Mouse (Mus musculus) hindbrain, embryonic 13.5 days (tissue): ENCODE results near the gene Ubb. TPM values are rescaled to one million over a fixed set of nuclear protein-coding genes. Genes with fewer than 3 reads are reported as not detected.

Experiments
- ATAC-seq: fragments of 200-750 bp; cut with Nextera tagmentation; 2 replicates; pipeline ENCODE4 v1.8.0; 2017; ENCODE audit warnings: moderate TSS enrichment; ENCODE audit not compliant: low FRiP score
- H3K27ac ChIP-seq: fragments of 300-500 bp; sonication (generic); 2 replicates; pipeline ENCODE4 v1.5.1; 2015; ENCODE audit warnings: inconsistent platforms, mild to moderate bottlenecking, moderate library complexity
- H3K27me3 ChIP-seq: fragments of 300-500 bp; sonication (generic); 2 replicates; pipeline ENCODE4 v1.6.1; 2015; ENCODE audit warnings: mild to moderate bottlenecking, inconsistent platforms
- H3K36me3 ChIP-seq: fragments of 300-500 bp; sonication (generic); 2 replicates; pipeline ENCODE4 v1.6.1; 2015; ENCODE audit warnings: mild to moderate bottlenecking, inconsistent platforms
- H3K4me1 ChIP-seq: fragments of 300-500 bp; sonication (generic); replicated peaks from 2 replicates; pipeline ENCODE4 v1.6.1; 2015; ENCODE audit warnings: inconsistent platforms
- H3K4me2 ChIP-seq: fragments of 300-500 bp; sonication (generic); 2 replicates; pipeline ENCODE4 v1.6.1; 2015; ENCODE audit warnings: inconsistent platforms, mild to moderate bottlenecking, moderate library complexity
- H3K4me3 ChIP-seq: fragments of 300-500 bp; sonication (generic); 2 replicates; pipeline ENCODE4 v1.5.1; 2015; ENCODE audit warnings: mild to moderate bottlenecking, inconsistent platforms
- H3K9ac ChIP-seq: fragments of 300-500 bp; sonication (generic); 2 replicates; pipeline ENCODE4 v1.6.1; 2015; ENCODE audit warnings: mild to moderate bottlenecking, inconsistent platforms
- H3K9me3 ChIP-seq: fragments of 300-500 bp; sonication (generic); 2 replicates; pipeline ENCODE4 v1.6.1; 2016; ENCODE audit warnings: inconsistent platforms
- WGBS: fragments of 180-500 bp; shearing (Covaris S2); methylation state at CpG from one replicate; pipeline ENCODE4 v1.1.7; 2015; 5-methylcytosine and 5-hydroxymethylcytosine counted together
- polyA plus RNA-seq: library from polyadenylated mRNA; unstranded; fragments of >200 nt; fragmentation: Nextera tagmentation; extraction: Ambion mirVana; gene quantifications from 2 replicates; pipeline ENCODE4 v1.2.1, GENCODE M21; 2015

Ubb gene
- polyA plus RNA-seq, 1 experiment from 2014 or later = 4,618 TPM

GRCm38 (mm10) chr11:62553633-62554032 is 2.7 kb downstream of the Ubb start:
- Histone ChIP-seq H3K27me3 (no peaks in the 10 kb centered on the region), H3K27ac (no peak overlapping the region), H3K36me3 (peaks cover 16% of the 10 kb centered on the region), H3K4me1 (peaks cover 43% of the 10 kb centered on the region), H3K4me2 (peak overlapping the region; percentile 99), H3K9me3 (no peaks in the 10 kb centered on the region), H3K4me3 (peak overlapping the region; percentile 58), H3K9ac (peak overlapping the region; percentile 72)
- WGBS = 82% methylated on average over 5 of the region's 5 CpGs
- ATAC-seq = no peak

- H3K27me3 ChIP-seq = no peaks in the 10 kb centered on the region
- ATAC-seq = no peak
- no peaks in the 10 kb centered on the region for H3K9me3 ChIP-seq
- H3K4me3 ChIP-seq = peak overlapping the region; percentile 58
- peaks cover 37% of the 10 kb centered on the region for H3K4me1 ChIP-seq
- H3K27ac ChIP-seq = no peak overlapping the region
- peak overlapping the region; percentile 99 for H3K4me2 ChIP-seq
- H3K9ac ChIP-seq = peak overlapping the region; percentile 72
- WGBS = 75% methylated on average over 5 of the region's 5 CpGs
- H3K36me3 ChIP-seq = peaks cover 16% of the 10 kb centered on the region
These were observed 3.3 kb downstream of the Ubb start for GRCm38 (mm10) chr11:62554163-62554855.

GRCm38 (mm10) chr11:62554934-62555517 is 4.1 kb downstream of the Ubb start:
- no peak overlapping the region for H3K27ac ChIP-seq
- peaks cover 31% of the 10 kb centered on the region for H3K4me1 ChIP-seq
- no peak overlapping the region for H3K9ac ChIP-seq
- no peaks in the 10 kb centered on the region for H3K27me3 ChIP-seq
- ATAC-seq = no peak
- peak overlapping the region; percentile 58 for H3K4me3 ChIP-seq
- peaks cover 16% of the 10 kb centered on the region for H3K36me3 ChIP-seq
- H3K4me2 ChIP-seq = peak overlapping the region; percentile 99
- H3K9me3 ChIP-seq = no peaks in the 10 kb centered on the region

GRCm38 (mm10) chr11:62555896-62556412 is 5.0 kb downstream of the Ubb start:
- no peak overlapping the region for H3K27ac ChIP-seq
- H3K4me1 ChIP-seq = peaks cover 34% of the 10 kb centered on the region
- H3K9ac ChIP-seq = no peak overlapping the region
- H3K27me3 ChIP-seq = no peaks in the 10 kb centered on the region
- 0 out of 2 replicates have a peak overlapping the region, but pooled peaks have one; percentile 58 for H3K4me3 ChIP-seq
- H3K36me3 ChIP-seq = peaks cover 16% of the 10 kb centered on the region
- no peaks in the 10 kb centered on the region for H3K9me3 ChIP-seq
- no peak for ATAC-seq
- H3K4me2 ChIP-seq = peak overlapping the region; percentile 99

GRCm38 (mm10) chr11:62557205-62557604 is 6.2 kb downstream of the Ubb start:
- Histone ChIP-seq H3K27ac (no peak overlapping the region), H3K9ac (no peak overlapping the region), H3K4me1 (peaks cover 34% of the 10 kb centered on the region), H3K9me3 (no peaks in the 10 kb centered on the region), H3K36me3 (peaks cover 16% of the 10 kb centered on the region), H3K27me3 (no peaks in the 10 kb centered on the region), H3K4me3 (no peak overlapping the region), H3K4me2 (no peak overlapping the region)
- no peak for ATAC-seq
- WGBS = 69% methylated on average over 5 of the region's 5 CpGs

- Histone ChIP-seq H3K4me2 (no peak overlapping the region), H3K27ac (no peak overlapping the region), H3K36me3 (peaks cover 14% of the 10 kb centered on the region), H3K9me3 (no peaks in the 10 kb centered on the region), H3K9ac (no peak overlapping the region), H3K27me3 (no peaks in the 10 kb centered on the region), H3K4me3 (no peak overlapping the region), H3K4me1 (peaks cover 33% of the 10 kb centered on the region)
- no peak for ATAC-seq
- WGBS = 81% methylated on average over 2 of the region's 2 CpGs
These were observed 7.2 kb downstream of the Ubb start for GRCm38 (mm10) chr11:62558152-62558551.

- Histone ChIP-seq H3K4me2 (no peak overlapping the region), H3K4me1 (peaks cover 23% of the 10 kb centered on the region), H3K4me3 (no peak overlapping the region), H3K9ac (no peak overlapping the region), H3K27ac (no peak overlapping the region), H3K36me3 (peaks cover 5% of the 10 kb centered on the region), H3K9me3 (no peaks in the 10 kb centered on the region), H3K27me3 (no peaks in the 10 kb centered on the region)
- 67% methylated on average over 6 of the region's 6 CpGs for WGBS
- ATAC-seq = no peak
These were observed 8.1 kb downstream of the Ubb start for GRCm38 (mm10) chr11:62558961-62559646.

- Histone ChIP-seq H3K9ac (peak overlapping the region; percentile 46; the same call in 1 of the 2 replicates), H3K36me3 (no peaks in the 10 kb centered on the region), H3K9me3 (no peaks in the 10 kb centered on the region), H3K4me3 (peak overlapping the region; percentile 33), H3K4me2 (peak overlapping the region; percentile 56), H3K4me1 (peaks cover 9% of the 10 kb centered on the region), H3K27ac (no peak overlapping the region), H3K27me3 (no peaks in the 10 kb centered on the region)
- no peak for ATAC-seq
- 32% methylated on average over 43 of the region's 43 CpGs for whole genome bisulfite sequencing
These were observed 9.6 kb downstream of the Ubb start for GRCm38 (mm10) chr11:62560463-62561016.

GRCm38 (mm10) chr11:62563590-62563989 is 12.6 kb downstream of the Ubb start:
- Histone ChIP-seq H3K4me3 (no peak overlapping the region), H3K36me3 (no peaks in the 10 kb centered on the region), H3K27ac (no peak overlapping the region), H3K27me3 (no peaks in the 10 kb centered on the region), H3K4me1 (0 out of 2 replicates have a peak, but pooled peaks cover 3% of the 10 kb centered on the region), H3K9me3 (no peaks in the 10 kb centered on the region), H3K9ac (no peak overlapping the region), H3K4me2 (no peak overlapping the region)
- WGBS = 90% methylated on average over 2 of the region's 2 CpGs
- no peak for ATAC-seq

GRCm38 (mm10) chr11:62565747-62566146 is 14.8 kb downstream of the Ubb start:
- 74% methylated on average over 7 of the region's 7 CpGs for WGBS
- no peaks in the 10 kb centered on the region for H3K36me3 ChIP-seq
- H3K9ac ChIP-seq = no peak overlapping the region
- no peak overlapping the region for H3K4me2 ChIP-seq
- ATAC-seq = no peak
- no peaks in the 10 kb centered on the region for H3K9me3 ChIP-seq
- no peaks in the 10 kb centered on the region for H3K4me1 ChIP-seq
- no peak overlapping the region for H3K27ac ChIP-seq
- H3K27me3 ChIP-seq = no peaks in the 10 kb centered on the region
- no peak overlapping the region for H3K4me3 ChIP-seq

GRCm38 (mm10) chr11:62566211-62566610 is 15.2 kb downstream of the Ubb start:
- Histone ChIP-seq H3K27me3 (no peaks in the 10 kb centered on the region), H3K27ac (no peak overlapping the region), H3K4me2 (no peak overlapping the region), H3K4me1 (no peaks in the 10 kb centered on the region), H3K4me3 (no peak overlapping the region), H3K9me3 (no peaks in the 10 kb centered on the region), H3K9ac (no peak overlapping the region), H3K36me3 (no peaks in the 10 kb centered on the region)
- 71% methylated on average over 1 of the region's 1 CpGs for WGBS
- ATAC-seq = no peak

- WGBS = 79% methylated on average over 3 of the region's 3 CpGs
- Histone ChIP-seq H3K27me3 (no peaks in the 10 kb centered on the region), H3K4me1 (no peaks in the 10 kb centered on the region), H3K4me3 (no peak overlapping the region), H3K4me2 (no peak overlapping the region), H3K36me3 (no peaks in the 10 kb centered on the region), H3K9me3 (no peaks in the 10 kb centered on the region), H3K9ac (no peak overlapping the region), H3K27ac (no peak overlapping the region)
- ATAC-seq = no peak
These were observed 17.3 kb downstream of the Ubb start for GRCm38 (mm10) chr11:62568300-62568699.
